Mouse (Mus musculus) lung, postnatal 4 days (tissue): ENCODE data around the gene Nagk.
"Not testable (repeated sequence)": the region's sequence is repeated elsewhere in the genome, so short reads cannot be mapped to it uniquely, and the experiment has no call there.

Source experiments
- DNase-seq, 2 experiments: peaks; one replicate each; pipeline ENCODE4 v3.0.0; 2021

The Nagk gene

DNA sequence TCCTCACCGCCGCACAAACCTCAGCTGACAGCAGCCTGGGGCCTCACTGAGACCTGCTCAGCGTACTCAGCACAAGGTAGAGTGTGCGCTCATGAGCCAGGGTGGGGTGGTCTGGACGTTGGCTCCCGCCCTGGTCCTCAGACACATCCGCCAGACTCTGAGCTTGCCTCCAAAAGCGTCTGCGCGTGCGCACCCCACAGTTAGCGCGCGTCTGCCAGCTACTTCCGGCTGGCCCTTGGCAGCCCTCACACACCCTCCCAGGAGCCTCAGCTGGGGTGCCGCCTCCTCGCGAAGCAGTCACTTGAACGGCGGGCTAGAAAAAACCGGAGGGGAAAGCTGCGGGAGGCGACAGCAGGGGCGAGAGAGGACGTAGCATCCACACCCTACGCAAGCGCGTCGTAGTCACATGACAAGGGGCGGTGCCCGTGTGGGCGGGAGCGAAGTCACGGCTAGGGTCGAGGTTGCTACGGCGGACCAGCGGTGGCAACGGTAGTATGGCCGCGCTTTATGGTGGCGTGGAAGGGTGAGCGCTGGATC is at the start of gene Nagk:
Nagk (plus strand) TSS at position 223 of the 537 bp plus-strand sequence.
- DNase-seq: peak; percentile 97 to 98

DNA sequence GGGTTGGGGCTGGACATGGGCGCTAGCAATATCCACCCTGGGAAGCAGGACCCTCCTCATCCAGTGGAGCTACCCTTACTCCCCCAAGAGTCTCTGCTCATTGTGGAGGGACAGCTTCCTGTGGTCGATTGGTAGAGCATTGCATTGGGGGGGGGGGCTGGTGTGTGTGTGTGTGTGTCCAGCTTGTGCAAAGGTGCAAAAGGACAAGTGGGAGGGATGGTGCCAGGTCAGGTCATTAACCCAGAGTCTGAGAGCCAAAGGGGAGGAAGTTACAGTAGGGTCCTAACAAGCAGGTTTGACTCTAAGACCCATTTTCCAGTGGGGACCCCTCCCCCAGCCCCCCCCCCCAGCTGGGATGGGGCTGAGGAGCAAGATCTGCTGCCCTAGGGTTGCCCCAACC is 49.3 kb upstream of the Nagk start:
- DNase-seq: no peak

DNA sequence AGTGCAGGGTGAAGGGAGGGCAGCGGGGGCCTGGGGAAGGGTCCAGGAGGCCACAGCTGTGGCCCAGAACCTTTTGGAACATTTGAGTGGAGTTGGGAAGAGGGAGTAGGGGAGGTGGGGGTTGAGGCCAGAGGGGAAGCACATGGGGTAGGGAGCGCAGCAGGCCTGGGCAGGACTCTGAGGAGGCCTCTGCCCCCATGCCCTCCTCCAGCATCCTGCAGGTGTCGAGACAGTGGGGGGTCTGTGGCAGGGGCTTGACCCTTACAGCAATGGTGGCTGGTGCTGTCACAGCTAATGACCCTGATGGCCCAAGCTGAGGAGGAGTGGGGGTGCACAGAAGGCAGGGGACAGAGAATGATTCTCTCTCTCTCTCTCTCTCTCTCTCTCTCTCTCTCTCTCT is 45.5 kb upstream of the Nagk start:
- DNase-seq: no peak

DNA sequence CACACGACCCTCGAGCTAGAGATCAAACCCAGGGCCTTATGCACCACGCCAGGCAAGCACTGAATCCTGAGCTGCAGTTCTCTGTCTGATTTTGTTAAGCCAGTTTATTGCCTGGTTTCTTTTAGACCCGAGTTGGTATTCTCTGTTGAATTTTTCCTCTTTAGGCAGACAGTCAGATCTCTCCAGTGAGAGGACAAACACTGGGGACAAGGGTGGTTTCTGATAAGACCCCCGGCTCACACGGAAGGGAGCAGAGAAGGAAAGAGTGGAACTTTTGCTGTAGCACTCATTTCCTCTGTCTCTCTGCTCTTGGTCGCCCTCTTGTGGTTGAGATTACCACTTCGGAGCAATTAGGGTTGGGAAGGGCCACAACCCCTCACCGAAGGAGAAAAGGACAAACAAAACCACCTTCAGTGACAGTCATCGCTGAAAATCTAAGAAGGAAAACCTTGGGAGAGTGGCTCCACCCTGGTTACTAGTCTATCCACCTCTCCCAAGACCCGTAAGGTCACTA is 44.6 kb upstream of the Nagk start:
- DNase-seq: peak in 1 of 2 experiments; percentile 72

DNA sequence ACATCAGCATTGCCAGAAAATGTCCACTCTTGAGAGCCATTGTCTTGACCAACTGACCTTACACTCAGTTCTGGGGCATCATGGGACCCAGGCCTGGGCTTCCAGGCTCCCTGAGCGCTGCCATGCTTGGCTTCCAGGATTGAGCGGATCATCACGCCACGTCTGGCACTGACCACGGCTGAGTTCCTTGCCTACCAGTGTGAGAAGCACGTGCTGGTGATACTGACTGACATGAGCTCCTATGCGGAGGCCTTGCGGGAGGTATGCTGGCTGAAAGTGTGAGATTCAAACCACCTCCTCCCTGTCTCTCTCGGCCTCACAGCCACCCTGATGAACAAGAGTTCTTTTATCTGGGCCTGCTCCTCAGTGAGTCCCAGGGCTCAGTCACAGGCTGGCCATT is 38.7 kb upstream of the Nagk start:
- no peak for DNase-seq

DNA sequence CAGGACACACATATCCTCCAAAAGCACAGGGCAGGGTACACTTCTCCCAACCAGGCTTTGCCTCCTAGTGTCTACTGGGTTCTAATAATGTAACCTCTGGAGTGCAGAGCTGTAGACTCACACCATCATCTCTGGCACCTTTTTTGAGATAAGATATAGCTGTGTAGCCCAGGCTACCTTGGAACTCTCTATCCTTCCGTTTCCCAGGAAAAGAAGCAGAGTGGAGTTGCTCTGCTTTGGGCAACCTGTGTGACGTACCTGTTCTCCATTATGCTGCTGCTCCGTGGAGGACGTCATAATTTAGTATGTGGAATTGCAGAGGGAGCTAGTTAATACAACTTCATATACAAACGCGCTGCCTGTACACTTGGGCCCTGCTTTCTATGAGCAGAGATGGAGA is 32.4 kb upstream of the Nagk start, which contains the start of gene Ankrd53:
Ankrd53 (plus strand) TSS at position 301 of the 400 bp plus-strand sequence.
- DNase-seq: no peak

DNA sequence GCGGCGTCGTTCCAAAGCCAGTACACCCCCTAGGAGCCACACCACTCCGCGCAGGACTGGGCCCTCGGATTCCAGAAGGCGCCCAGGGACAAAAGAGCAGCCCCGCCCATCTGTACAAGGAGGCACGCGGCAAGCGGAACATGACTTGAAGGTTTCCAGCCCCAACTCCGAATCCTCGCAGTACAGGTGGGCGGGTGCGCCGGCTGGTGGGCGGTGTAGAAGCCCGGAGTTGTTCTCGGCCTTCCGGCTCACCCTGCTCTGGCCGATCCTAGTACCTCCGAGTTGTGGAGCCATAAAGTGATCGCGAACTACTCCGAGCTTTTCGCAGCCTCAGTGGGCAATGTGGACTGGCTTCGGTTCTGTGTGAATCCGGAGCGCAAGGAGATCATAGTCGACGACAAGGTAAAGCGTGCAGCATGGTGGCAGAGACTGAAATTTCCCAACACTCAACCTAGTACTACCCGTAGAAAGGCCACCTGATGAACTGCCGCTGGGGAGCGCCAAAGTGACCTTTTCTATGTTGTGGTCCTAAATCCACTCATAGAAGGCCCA is 31.8 kb upstream of the Nagk start:
- DNase-seq: peak; percentile 56 to 58

DNA sequence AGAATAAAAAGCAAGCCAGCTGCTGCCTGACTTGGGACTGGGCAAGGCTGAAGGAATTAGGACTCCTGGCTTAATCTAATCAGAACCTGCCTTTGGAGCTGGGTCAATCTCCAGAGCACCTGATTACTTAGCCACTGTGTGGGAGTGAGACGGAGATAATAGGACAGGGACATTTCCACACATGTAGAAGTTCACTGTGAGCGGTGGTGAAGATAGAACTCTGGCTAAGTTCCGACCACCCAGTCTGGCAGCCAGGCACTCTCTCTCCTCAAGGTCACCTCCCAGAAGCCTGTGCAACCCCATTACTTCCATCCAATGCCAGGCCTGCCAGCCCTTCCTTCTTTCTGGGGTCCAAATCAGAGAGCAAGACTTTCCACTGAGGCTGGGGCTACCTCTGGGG is 27.8 kb upstream of the Nagk start:
- DNase-seq: no peak

DNA sequence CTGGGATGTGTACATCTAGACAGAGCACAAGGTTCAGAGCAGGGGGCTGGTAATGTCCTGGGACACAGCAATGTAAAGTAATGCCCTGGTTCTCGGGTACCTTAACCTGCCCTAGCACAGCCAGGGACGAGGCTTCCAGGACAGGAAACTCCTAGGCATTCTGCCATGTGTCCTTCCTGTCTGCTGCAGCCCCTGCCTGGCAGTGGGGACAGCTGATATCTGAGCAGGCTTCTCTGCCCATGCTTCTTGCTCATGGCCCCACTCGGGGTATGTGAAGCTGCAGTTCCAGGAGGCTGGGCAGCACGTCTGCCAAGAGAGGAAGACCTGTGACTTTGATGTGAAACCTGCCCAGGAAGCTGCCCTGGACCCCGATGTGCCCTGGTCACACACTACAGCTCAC is 26.3 kb upstream of the Nagk start:
- DNase-seq: no peak

DNA sequence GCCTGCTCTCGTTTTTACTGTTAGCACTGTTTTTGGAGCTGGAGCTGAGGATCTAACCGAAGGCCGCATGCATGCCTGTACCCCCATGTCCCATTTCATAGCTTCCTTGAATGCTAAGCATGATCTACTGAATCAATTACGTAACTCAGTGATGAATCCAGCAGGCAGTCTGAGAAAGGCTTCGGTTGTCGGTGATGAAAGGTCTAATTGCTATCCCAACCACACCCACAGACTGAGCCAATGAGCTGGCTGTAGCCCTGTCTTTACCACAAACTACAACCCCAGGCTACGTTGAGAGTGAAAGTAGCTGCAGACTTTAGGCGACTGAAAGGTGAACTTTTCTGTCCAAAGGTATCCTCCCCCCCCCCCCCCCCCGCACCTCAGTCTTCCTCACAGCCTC is 20.7 kb upstream of the Nagk start:
- no peak for DNase-seq

DNA sequence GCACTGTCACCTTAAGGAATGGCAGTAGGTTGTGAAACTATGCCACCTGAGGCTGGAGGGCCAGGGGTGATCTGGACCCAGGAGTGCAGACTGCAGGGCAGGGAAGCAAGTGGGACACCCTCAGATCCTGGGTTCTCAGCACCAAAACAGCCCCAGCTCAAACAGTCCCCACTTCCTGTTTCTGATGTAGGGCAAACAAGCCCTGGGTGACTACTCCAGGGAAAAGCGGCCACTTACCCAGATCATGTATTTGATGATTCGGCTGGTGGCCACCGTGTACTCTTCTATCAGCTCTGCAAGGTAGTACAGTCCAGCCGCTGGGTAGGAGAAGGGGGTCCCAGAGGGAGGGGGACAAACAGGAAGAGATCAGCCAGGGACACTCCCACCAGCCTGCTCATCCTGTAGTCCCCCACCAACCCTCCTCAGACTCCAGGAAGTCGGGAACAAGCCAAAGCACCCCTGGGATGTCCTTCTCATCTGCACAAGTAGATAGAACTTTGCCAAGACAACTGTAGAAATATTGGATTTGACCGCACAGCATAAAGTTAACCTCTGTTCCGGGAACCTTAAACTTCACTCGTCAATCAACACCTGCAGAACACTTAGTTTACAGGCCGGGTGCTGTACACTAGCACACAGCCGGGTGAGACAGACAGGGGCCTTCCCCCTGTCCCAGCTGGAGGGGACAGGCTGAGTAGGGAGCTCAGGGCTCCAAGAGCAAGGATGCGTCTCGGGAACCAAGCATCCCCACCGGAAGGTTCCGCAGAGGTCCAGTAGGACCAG is 19.8 kb upstream of the Nagk start:
- peak in 1 of 2 experiments; percentile 21 for DNase-seq

DNA sequence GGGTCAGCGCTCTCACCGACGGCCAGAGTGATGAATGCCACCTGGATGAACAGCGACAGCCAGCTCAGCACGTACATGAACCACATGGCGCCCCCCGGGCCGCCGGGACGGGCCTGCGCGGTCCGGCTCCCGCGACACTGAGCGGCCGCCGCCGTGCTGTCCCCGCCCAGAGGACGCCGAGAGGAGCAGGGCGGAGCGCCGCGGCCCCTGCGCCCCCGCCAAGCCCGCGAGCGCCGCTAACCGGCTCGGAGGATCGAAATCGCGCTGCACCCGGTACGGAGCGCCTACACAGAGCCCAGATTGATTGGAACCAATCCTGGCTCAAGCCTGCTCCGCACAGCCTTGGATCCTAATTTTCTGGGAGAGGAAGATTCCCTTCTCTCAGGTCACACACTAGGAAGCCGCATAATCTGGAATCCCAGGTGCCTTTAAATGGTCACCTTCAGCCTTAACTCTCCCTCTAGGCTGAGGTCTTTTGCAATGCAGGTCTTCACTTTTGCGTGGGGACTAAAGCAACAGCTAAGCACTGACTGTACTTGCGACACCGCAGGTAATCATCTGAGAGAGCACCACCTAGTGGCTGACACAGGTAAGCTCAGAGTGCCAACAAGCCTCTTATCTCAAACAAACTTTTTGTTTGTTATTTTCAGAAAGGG is 19.0 kb upstream of the Nagk start, which contains the start of gene Tex261:
Tex261 (minus strand) TSS at position 176 of the 656 bp plus-strand sequence.
- peak; percentile 94 to 95 for DNase-seq

DNA sequence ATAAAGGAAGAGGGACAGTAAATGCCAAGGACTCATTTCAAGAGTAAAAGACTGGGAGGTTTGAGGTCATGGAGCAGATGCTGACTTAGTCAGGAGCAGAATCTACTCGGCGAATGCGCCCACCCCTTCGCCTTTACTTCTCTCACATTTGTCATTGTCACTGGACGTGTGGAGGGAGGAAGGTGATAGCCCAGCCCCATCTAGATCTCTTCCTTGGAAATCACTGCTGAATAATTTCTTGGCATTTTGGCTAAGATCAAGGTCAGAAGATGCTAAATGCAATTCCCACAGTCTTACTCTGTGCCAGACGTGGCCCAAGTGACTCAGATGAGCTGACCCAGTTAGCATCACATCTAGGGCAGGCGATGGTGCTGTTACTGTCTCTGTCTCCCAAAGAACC is 16.5 kb upstream of the Nagk start:
- DNase-seq: no peak

DNA sequence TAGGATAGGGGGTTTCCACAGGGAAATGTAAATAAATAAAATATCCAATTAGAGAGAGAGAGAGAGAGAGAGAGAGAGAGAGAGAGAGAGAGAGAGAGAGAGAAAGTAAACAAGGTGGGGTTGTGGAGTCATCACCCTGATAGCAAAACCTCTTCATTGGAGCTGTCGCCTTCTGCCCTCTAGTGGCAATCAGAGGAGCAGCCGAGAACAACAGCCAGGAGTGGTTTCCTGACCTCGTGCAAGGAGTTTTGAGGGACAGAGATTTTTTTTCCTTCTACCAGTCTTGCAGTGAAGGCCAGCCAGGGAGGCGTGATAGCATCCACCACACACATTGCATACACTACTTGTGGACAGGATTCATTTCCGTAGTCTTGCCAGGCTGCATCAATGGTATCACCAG is 15.8 kb upstream of the Nagk start:
- peak; percentile 53 to 71 for DNase-seq

DNA sequence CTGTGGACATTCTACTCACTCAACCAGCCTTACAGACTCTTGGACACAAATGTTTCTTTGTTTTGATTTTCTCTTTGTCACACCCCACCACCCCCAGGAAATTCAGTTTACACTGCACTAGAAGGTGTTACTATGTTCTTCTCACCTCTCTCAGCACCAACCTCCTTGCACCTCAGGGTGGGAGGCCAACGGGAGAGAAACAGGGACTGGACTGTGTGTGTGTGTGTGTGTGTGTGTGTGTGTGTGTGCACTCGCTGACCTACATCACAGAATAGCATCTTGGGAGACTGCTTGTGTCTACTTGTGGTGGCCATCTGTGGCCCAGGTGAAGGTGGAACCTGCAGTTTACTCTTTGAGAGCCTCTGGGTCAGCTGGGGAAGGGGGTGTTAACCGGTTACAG is 8.4 kb upstream of the Nagk start:
- DNase-seq: no peak

DNA sequence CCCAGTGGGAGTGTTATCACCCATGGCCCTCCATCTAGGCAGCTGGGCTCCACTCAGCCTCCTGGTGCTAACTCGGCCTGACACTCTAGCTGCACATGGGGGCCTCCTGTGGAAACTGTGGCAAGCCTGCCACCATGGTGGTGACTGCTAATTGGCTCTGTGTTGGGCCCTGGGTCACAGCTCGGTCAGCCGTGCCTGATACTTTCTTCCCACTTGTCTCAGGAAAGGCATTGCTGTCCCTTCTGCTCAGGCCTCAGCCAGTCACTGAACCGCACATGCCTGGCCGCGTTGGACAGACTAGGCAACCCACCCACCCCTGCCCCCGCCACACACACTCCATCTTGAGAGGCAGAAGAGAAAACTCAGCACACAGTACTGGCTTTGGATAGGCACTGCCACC is 6.2 kb upstream of the Nagk start:
- no peak for DNase-seq

DNA sequence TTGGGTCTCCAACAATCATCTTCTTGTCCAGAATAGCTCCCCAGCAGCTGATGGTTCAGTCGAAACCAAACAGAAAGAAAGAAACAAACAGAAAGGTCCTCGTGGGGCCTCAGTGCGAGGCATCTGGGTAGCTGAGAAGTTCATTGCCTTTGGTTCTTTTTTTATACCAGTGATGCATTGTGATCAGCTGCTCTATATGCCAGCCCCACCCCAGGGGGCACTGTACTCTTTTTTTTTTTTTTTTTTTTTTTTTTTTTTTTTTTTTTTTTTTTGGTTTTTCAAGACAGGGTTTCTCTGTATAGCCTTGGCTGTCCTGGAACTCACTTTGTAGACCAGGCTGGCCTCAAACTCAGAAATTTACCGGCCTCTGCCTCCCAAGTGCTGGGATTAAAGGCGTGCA is 4.2 kb upstream of the Nagk start:
- not testable (repeated sequence) for DNase-seq

DNA sequence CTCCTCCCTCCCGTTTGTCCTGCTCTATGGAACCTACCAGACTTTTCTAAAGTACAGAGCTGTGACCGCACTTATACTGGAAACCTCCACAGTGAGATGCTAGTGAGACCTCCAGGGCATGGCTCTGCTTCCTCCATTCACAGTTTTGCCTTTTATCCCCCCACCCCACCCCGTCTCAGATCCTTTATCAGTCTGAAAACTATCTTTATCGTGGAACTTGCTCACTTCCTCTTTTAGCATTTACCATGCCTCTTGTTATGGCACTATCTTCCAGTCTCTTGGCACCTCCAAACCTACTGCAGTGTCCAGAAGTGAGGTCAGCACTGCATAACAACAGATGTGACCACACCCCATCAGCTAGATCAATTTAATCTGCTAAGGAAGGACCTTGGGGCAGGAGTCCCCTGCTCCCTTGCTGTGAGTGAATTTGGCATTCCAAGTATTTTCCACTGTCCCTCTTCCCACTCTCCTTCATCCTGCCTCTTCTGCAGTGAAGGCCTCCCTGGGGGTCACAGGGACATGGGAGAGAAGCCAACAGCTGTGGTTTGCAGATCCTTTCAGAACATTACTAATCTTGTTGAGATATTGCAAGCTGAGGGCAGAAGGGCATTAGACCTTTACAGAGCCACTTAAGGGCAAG is 3.4 kb upstream of the Nagk start:
- DNase-seq: no peak

DNA sequence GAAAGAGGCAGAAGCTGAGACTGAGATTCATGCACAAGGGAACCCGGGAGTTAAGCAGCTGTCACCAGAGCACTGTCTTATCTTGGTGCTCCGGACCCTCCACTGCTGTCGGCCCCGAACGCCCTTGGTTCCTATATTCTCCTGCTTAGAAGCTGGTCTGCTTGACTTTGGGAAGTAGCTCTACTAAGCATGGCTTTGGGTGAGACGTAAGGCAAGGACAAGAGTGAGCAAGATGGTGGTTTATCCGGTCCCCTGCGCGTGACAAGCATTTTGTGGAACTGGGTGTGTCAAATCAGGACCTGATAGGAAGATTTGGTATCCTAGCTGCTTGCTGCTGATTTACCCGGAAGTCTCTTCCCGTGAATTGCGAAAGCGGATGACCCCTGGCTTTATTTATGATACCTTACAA is 714 bp downstream of the Nagk start:
- DNase-seq: peak; percentile 48 to 66

DNA sequence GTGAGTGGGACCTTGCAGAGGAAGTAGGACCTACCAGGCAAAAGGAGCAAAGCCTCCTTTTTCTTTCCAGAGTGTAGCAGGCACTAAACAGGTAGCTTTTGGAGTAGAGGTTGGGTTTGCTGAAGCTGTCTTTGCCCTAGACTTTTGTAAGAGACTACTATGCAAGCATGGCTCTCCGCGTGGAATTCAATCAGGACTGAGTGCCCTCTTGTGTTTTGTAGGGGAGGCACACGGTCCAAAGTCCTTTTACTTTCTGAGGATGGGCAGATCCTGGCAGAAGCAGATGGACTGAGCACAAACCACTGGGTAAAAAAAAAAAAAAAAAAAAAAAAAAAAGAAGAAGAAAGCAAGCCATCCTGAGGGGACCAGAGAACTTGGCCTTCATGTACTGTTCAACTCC is 1.9 kb downstream of the Nagk start:
- no peak for DNase-seq

DNA sequence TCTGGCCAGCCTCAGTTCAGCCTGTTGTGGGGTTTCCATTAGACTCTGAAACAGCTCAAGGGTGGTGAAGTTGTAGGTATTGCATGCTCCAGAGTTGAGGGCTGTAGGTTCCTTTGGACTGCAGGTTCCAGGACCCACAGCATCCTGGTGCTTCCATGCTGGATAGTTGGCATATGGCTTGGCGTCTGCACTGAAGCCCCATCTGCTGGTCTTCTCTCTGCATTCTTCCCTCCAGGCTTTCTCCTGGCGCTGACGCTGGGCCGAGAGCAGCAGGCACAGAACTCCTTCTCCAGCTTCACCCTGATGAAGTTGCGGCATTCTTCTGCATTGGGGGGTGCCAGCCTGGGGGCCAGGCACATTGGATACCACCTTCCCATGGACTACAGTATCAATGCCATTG is 7.3 kb downstream of the Nagk start:
- DNase-seq: no peak

DNA sequence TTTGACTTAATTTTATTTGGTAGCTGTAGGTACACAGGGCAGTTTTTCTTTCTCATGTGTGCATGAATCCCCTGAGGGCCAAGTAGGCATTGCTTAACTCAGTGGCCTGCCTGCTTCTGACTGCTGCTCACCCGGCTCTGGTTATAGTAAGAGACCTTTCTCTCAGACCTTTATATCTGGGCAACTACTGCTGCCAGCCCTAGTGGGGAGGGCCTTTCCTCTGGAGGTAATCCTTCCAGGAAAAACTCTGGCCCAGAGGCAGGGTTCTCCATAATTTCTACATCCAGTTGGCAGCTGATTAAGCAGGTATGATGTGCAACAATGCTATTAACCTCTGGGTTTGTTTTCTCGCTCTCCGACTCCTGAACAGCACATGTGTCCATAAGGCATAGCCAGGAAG is 8.1 kb downstream of the Nagk start:
- DNase-seq: no peak

DNA sequence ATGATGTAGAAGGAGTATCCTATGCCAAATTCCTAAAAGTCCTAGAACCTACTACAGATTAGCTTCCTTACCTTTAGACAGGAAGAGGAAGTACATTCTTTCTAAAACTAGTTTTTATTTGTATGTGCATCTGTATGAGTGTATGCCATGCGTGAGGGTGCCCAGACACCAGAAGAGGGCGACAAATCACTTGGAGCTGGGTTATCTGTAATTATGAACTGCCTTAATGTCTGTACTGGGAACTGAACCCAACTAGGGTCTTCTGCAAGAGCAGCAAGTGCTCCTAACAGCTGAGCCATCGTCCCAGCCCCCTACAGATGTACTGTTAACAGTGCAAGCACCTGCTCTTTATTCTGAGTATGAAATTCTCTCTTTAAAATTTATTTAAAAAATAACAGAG is 21.0 kb downstream of the Nagk start:
- no peak for DNase-seq
